Mouse (Mus musculus) E14TG2a.4 (cell line): ENCODE data around the gene Olfr406.

Experiments
- H3K27me3 ChIP-seq: 2 replicates; pipeline ENCODE4 v1.6.1; 2014; ENCODE audit warnings: low read length, control low read depth; ENCODE audit not compliant: insufficient read depth
- H3K36me3 ChIP-seq: 2 replicates; pipeline ENCODE4 v1.6.1; 2014; ENCODE audit warnings: low read length, control low read depth; ENCODE audit not compliant: insufficient read depth
- H3K4me1 ChIP-seq: replicated peaks from 2 replicates; pipeline ENCODE4 v1.6.1; 2014; ENCODE audit warnings: low read depth, low read length, control low read depth
- H3K4me3 ChIP-seq: replicated peaks from 2 replicates; pipeline ENCODE4 v1.5.1; 2014; ENCODE audit warnings: mild to moderate bottlenecking, low read length
- H3K9me3 ChIP-seq: 2 replicates; pipeline ENCODE4 v1.6.1; 2014; ENCODE audit warnings: low read length, control low read depth
- CTCF ChIP-seq: conservative IDR thresholded peaks from 2 replicates; pipeline ENCODE4 v1.5.1; 2014; ENCODE audit warnings: low read length
- NANOG ChIP-seq: IDR thresholded peaks from 2 replicates; pipeline ENCODE4 v1.6.1; 2014; ENCODE audit warnings: borderline replicate concordance, low read length, mixed read lengths
- POU5F1 ChIP-seq: IDR thresholded peaks from 2 replicates; pipeline ENCODE4 v1.6.1; 2014; ENCODE audit warnings: low read length, borderline replicate concordance

The Olfr406 gene

DNA sequence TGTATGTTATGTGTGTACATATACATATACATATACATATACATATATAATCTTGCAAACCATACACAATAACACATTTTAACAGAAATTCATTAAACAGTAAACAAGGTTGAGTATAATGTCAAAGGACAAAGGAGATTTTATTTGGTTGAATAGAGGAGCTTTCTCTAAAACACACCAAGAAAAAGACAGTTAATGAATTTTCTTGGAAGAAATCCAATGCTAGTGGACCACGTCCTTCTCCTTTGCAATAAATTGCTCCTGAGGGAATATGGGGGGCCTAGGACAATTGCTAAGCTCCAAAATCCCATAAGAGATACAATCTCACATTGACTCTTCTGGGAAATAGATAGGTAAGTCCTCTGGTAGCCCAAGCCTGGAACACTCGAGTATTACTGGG, at the start of gene Olfr406:
Gene Olfr406, plus strand, starts transcription at position 301 of the 400 bp plus-strand sequence.
- H3K36me3 ChIP-seq, result no peaks in the 10 kb centered on the region
- no peaks in the 10 kb centered on the region for H3K9me3 ChIP-seq
- no peaks in the 10 kb centered on the region for H3K4me1 ChIP-seq
- TF ChIP-seq POU5F1, result no peak
- TF ChIP-seq CTCF, result no peak
- TF ChIP-seq NANOG, result no peak
- H3K4me3 ChIP-seq, result no peak within 1 kb of the TSS
- no peaks in the 10 kb centered on the region for H3K27me3 ChIP-seq

- H3K36me3 ChIP-seq, result no peaks in the 10 kb centered on the region
- no peaks in the 10 kb centered on the region for H3K4me1 ChIP-seq
- H3K27me3 ChIP-seq, result no peaks in the 10 kb centered on the region
- TF ChIP-seq NANOG, result no peak
- TF ChIP-seq CTCF, result no peak
- no peak for TF ChIP-seq POU5F1
- H3K4me3 ChIP-seq, result no peak within 1 kb of the TSS
- no peaks in the 10 kb centered on the region for H3K9me3 ChIP-seq
Measured at GRCm38 (mm10) chr11:74211279-74211678, 48.3 kb upstream of the Olfr406 start, which contains the start of gene Olfr43. TSS of gene Olfr43 (minus strand) at chr11:74211379.

DNA sequence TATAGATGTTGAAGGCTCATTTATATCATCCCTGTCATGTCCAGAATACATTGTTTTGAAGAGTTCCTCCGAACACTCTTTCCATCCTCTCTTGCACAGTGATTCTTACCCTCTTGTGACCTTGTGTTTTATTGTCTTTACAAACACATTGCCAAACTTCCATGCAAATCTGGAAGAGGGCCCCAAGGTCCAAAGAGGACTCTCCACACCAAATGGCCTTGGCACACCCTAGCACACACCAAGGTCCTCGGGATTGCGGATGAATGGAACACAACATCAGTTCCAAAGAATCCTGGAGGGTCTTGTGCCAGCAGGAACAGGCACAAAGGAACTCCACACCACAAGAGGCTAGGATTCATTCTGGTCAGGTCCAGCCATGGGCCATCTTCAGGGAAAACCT, 18.4 kb upstream of the Olfr406 start:
- H3K4me1 ChIP-seq, result no peaks in the 10 kb centered on the region
- H3K4me3 ChIP-seq, result no peak overlapping the region
- no peaks in the 10 kb centered on the region for H3K36me3 ChIP-seq
- H3K27me3 ChIP-seq, result no peaks in the 10 kb centered on the region
- peaks cover 49% of the 10 kb centered on the region for H3K9me3 ChIP-seq
- TF ChIP-seq POU5F1, result no peak
- no peak for TF ChIP-seq NANOG
- TF ChIP-seq CTCF, result no peak

DNA sequence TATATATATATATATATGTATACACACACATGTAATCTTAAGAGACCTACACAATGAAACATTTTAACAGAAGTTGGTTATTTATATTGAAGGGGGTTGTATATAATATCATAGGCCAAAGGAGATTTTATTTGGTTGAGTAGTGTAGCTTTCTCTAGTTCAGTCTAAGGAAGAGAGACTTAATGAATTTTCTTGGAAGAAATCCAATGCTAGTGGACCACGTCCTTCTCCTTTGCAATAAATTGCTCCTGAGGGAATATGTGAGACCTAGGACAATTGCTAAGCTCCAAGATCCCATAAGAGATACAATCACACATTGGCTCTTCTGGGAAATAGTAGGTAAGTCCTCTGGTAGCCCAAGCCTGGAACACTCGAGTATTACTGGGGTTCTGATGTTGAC, 23.8 kb downstream of the Olfr406 start, which contains the start of gene Olfr59:
Gene Olfr59, plus strand, starts transcription at position 301 of the 400 bp plus-strand sequence.
- H3K9me3 ChIP-seq, result peaks cover 14% of the 10 kb centered on the region
- H3K4me1 ChIP-seq, result no peaks in the 10 kb centered on the region
- H3K4me3 ChIP-seq, result no peak within 1 kb of the TSS
- H3K36me3 ChIP-seq, result no peaks in the 10 kb centered on the region
- TF ChIP-seq CTCF (no peak), NANOG (no peak), POU5F1 (no peak)
- H3K27me3 ChIP-seq, result no peaks in the 10 kb centered on the region

- Histone ChIP-seq H3K36me3 (no peaks in the 10 kb centered on the region), H3K27me3 (no peaks in the 10 kb centered on the region), H3K4me3 (no peak overlapping the region), H3K9me3 (no peaks in the 10 kb centered on the region; the same call in 1 of the 2 replicates), H3K4me1 (no peaks in the 10 kb centered on the region)
- TF ChIP-seq NANOG (no peak), POU5F1 (no peak), CTCF (no peak)
Measured at GRCm38 (mm10) chr11:74287256-74287655, 27.6 kb downstream of the Olfr406 start.
